ENCODE assay signal across 8 mouse cellular contexts in the genomic region with DNA sequence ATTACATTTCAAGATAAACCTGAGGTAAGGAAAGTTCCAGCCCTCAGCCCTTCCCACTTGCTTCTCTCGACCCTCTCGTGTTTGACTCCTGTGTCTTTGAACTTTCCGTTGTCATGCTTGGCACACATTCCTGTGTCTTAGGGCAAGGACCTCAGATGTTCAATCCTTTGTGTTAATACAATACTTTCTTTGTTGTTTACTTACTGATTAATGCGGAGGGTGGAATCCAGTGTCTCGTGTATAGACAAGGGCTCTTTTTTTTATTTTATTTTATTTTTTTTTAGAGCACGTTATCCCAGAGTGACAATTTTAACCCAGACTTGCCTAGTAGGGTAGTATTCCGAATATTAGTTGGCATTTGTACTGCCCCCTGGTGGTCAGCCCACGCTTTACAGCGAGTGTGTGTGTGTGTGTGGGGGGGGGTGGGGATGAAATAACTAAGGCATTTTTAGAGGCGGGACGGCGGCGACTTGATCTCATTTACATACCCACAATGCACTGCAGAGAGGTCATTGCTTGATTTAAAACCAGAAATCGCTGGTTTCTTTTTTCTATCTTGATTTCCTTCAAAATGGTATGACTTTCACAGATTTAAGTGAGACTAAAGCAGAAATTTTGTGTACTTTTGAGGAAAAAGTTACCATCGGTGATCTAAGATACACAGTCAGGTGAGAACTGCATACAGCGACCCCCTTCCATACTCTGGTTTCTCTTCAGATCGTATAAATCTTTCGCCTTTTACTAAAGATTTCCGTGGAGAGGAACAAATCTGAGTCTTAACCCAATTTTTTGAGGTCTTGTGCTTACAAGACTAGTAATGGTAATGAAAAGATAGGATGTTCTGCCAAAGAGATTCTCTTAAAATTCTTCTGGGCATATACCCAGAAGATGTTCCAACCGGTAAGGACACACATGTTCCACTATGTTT. TPM values are rescaled to one million over a fixed set of nuclear protein-coding genes. Genes with fewer than 3 reads are reported as not detected.
A peak's percentile ranks its signal among the peaks of the same experiment; 100 is the strongest.
DNase-seq lines count a peak whose midpoint lies in the region; ATAC-seq lines count a peak whose summit lies in the region.

No protein-coding gene starts in this region.

- intact Hi-C loops in left cerebral cortex, postnatal 25 days (cut with DNase I): no loop called here

- WGBS in heart, embryonic 12.5 days: 3% methylated on average over 20 of the region's 20 CpGs
- WGBS in forebrain, embryonic 13.5 days: 2% methylated on average over 20 of the region's 20 CpGs
- 4% methylated on average over 20 of the region's 20 CpGs for WGBS in hindbrain, embryonic 16.5 days
- 4% methylated on average over 20 of the region's 20 CpGs for WGBS in midbrain, embryonic 12.5 days

- no peak overlapping the region for H3K4me2 ChIP-seq in heart, embryonic 12.5 days
- no peak overlapping the region for H3K4me2 ChIP-seq in forebrain, embryonic 13.5 days
- peak overlapping the region; percentile 32 for H3K4me2 ChIP-seq in hindbrain, embryonic 16.5 days (ENCODE audit: low read length)
- 0 out of 2 replicates have a peak overlapping the region, but pooled peaks have one; percentile 19 for H3K4me2 ChIP-seq in midbrain, embryonic 12.5 days (replicated peaks)

- H3K27ac ChIP-seq in heart, embryonic 12.5 days (ENCODE audit: poor library complexity, severe bottlenecking): no peak overlapping the region
- H3K27ac ChIP-seq in forebrain, embryonic 13.5 days: no peak overlapping the region
- no peak overlapping the region for H3K27ac ChIP-seq in hindbrain, embryonic 16.5 days (ENCODE audit: low read depth, low read length)
- no peak overlapping the region for H3K27ac ChIP-seq in midbrain, embryonic 12.5 days (replicated peaks)

- no peaks in the 10 kb centered on the region for H3K9me3 ChIP-seq in heart, embryonic 12.5 days (replicated peaks)
- H3K9me3 ChIP-seq in forebrain, embryonic 13.5 days (replicated peaks): no peaks in the 10 kb centered on the region
- H3K9me3 ChIP-seq in hindbrain, embryonic 16.5 days (ENCODE audit: control insufficient read depth, low read length): no peaks in the 10 kb centered on the region
- no peaks in the 10 kb centered on the region for H3K9me3 ChIP-seq in midbrain, embryonic 12.5 days

- H3K27me3 ChIP-seq in heart, embryonic 12.5 days (replicated peaks): 0 out of 2 replicates have a peak, but pooled peaks cover 4% of the 10 kb centered on the region
- no peaks in the 10 kb centered on the region for H3K27me3 ChIP-seq in forebrain, embryonic 13.5 days
- no peaks in the 10 kb centered on the region for H3K27me3 ChIP-seq in hindbrain, embryonic 16.5 days (replicated peaks; ENCODE audit: control insufficient read depth, insufficient read depth, low read length)
- peaks cover 13% of the 10 kb centered on the region for H3K27me3 ChIP-seq in midbrain, embryonic 12.5 days

- H3K4me1 ChIP-seq in heart, embryonic 12.5 days (replicated peaks): no peaks in the 10 kb centered on the region
- H3K4me1 ChIP-seq in forebrain, embryonic 13.5 days: no peaks in the 10 kb centered on the region
- H3K4me1 ChIP-seq in hindbrain, embryonic 16.5 days (ENCODE audit: control insufficient read depth, insufficient read depth, low read depth, low read length): no peaks in the 10 kb centered on the region
- H3K4me1 ChIP-seq in midbrain, embryonic 12.5 days: no peaks in the 10 kb centered on the region

- no peak for ATAC-seq in heart, embryonic 12.5 days (ENCODE audit: insufficient number of reproducible peaks, low FRiP score)
- ATAC-seq in forebrain, embryonic 13.5 days: 0 out of 2 replicates have a peak, but pooled peaks have one; percentile 41
- ATAC-seq in hindbrain, embryonic 16.5 days: peak; percentile 42; the same call in 1 of the 2 replicates
- ATAC-seq in midbrain, embryonic 12.5 days (ENCODE audit: low FRiP score, low read depth): 0 out of 2 replicates have a peak, but pooled peaks have one; percentile 38

- no peak overlapping the region for H3K4me3 ChIP-seq in heart, embryonic 12.5 days
- H3K4me3 ChIP-seq in forebrain, embryonic 13.5 days: no peak overlapping the region
- no peak overlapping the region for H3K4me3 ChIP-seq in hindbrain, embryonic 16.5 days (ENCODE audit: low read length)
- no peak overlapping the region for H3K4me3 ChIP-seq in midbrain, embryonic 12.5 days

- H3K9ac ChIP-seq in heart, embryonic 12.5 days: no peak overlapping the region
- no peak overlapping the region for H3K9ac ChIP-seq in forebrain, embryonic 13.5 days
- no peak overlapping the region for H3K9ac ChIP-seq in hindbrain, embryonic 16.5 days (ENCODE audit: low read depth, low read length)
- H3K9ac ChIP-seq in midbrain, embryonic 12.5 days (replicated peaks): no peak overlapping the region

- peak; percentile 95 for DNase-seq in heart, adult 11 months
- peak; percentile 81 for DNase-seq in c-Kit-positive CD71-negative TER-119-negative erythroid progenitor cells, embryonic 14.5 days (ENCODE audit: low read depth)
- DNase-seq in left cerebral cortex, postnatal 25 days (ENCODE audit: low spot score in 2 of 2): peak; percentile 37 to 48
- peak; percentile 81 to 93 for DNase-seq in spleen, postnatal 4 days (ENCODE audit: low spot score in 2 of 2)

- H3K36me3 ChIP-seq in heart, embryonic 12.5 days: no peaks in the 10 kb centered on the region
- no peaks in the 10 kb centered on the region for H3K36me3 ChIP-seq in forebrain, embryonic 13.5 days (ENCODE audit: poor library complexity, severe bottlenecking)
- no peaks in the 10 kb centered on the region for H3K36me3 ChIP-seq in hindbrain, embryonic 16.5 days (ENCODE audit: control insufficient read depth, insufficient read depth, low read length)
- no peaks in the 10 kb centered on the region for H3K36me3 ChIP-seq in midbrain, embryonic 12.5 days

RNA-seq across cellular contexts. Expression of a gene that starts 28.0 kb away (rescaled TPM):
- polyA plus RNA-seq in heart, embryonic 12.5 days (2016; fragmentation: Nextera tagmentation; extraction: Ambion mirVana): 51.8 and 53.4 TPM in 2 replicates
- polyA plus RNA-seq in forebrain, embryonic 13.5 days (2015; fragmentation: Nextera tagmentation; extraction: Ambion mirVana): 68.4 and 74.1 TPM in 2 replicates
- polyA plus RNA-seq in hindbrain, embryonic 16.5 days (2015; fragmentation: Nextera tagmentation; extraction: Ambion mirVana): 10.1 and 14.0 TPM in 2 replicates
- under 1 TPM; 0.14 to 0.21 TPM for total RNA-seq in left cerebral cortex, postnatal 25 days (2021)
- 73.7 and 78.0 TPM in 2 replicates for polyA plus RNA-seq in midbrain, embryonic 12.5 days (2016; fragmentation: Nextera tagmentation; extraction: Ambion mirVana)

RNA-seq across cellular contexts. Expression of a gene that starts 41.3 kb away (rescaled TPM):
- polyA plus RNA-seq in heart, embryonic 12.5 days (2016; fragmentation: Nextera tagmentation; extraction: Ambion mirVana): 18.2 and 19.6 TPM in 2 replicates
- 6.7 and 6.9 TPM in 2 replicates for polyA plus RNA-seq in forebrain, embryonic 13.5 days (2015; fragmentation: Nextera tagmentation; extraction: Ambion mirVana)
- 10.3 and 11.4 TPM in 2 replicates for polyA plus RNA-seq in hindbrain, embryonic 16.5 days (2015; fragmentation: Nextera tagmentation; extraction: Ambion mirVana)
- 1 to 10 TPM; 2.4 to 5.2 TPM for total RNA-seq in left cerebral cortex, postnatal 25 days (2021)
- 7.1 TPM in 2 replicates for polyA plus RNA-seq in midbrain, embryonic 12.5 days (2016; fragmentation: Nextera tagmentation; extraction: Ambion mirVana)

RNA-seq across cellular contexts. Expression of a gene that starts 41.5 kb away (rescaled TPM):
- polyA plus RNA-seq in heart, embryonic 12.5 days (2016; fragmentation: Nextera tagmentation; extraction: Ambion mirVana): 0.37 and 0.70 TPM in 2 replicates
- 0.38 and 0.65 TPM in 2 replicates for polyA plus RNA-seq in forebrain, embryonic 13.5 days (2015; fragmentation: Nextera tagmentation; extraction: Ambion mirVana)
- polyA plus RNA-seq in hindbrain, embryonic 16.5 days (2015; fragmentation: Nextera tagmentation; extraction: Ambion mirVana): 2.3 and 2.9 TPM in 2 replicates
- under 1 TPM in 1 of 2 experiments, not detected in 1; 0.55 TPM for total RNA-seq in left cerebral cortex, postnatal 25 days (2021)
- 0.32 and 0.47 TPM in 2 replicates for polyA plus RNA-seq in midbrain, embryonic 12.5 days (2016; fragmentation: Nextera tagmentation; extraction: Ambion mirVana)

RNA-seq across cellular contexts. Expression of a gene that starts 54.4 kb away (rescaled TPM):
- polyA plus RNA-seq in heart, embryonic 12.5 days (2016; fragmentation: Nextera tagmentation; extraction: Ambion mirVana): 612 and 621 TPM in 2 replicates
- polyA plus RNA-seq in forebrain, embryonic 13.5 days (2015; fragmentation: Nextera tagmentation; extraction: Ambion mirVana): 667 and 710 TPM in 2 replicates
- 320 and 403 TPM in 2 replicates for polyA plus RNA-seq in hindbrain, embryonic 16.5 days (2015; fragmentation: Nextera tagmentation; extraction: Ambion mirVana)
- total RNA-seq in left cerebral cortex, postnatal 25 days (2021): 100 to 1,000 TPM; 452 to 469 TPM
- 573 and 608 TPM in 2 replicates for polyA plus RNA-seq in midbrain, embryonic 12.5 days (2016; fragmentation: Nextera tagmentation; extraction: Ambion mirVana)

Comparison
In these comparisons a context has a peak if more than half of its experiments do, and no peak if none do; other contexts are left out.
1. DNase-seq: peak in every context shown above with its lines; median percentile 95 in heart, adult 11 months; 87 in spleen, postnatal 4 days; 81 in c-Kit-positive CD71-negative TER-119-negative erythroid progenitor cells, embryonic 14.5 days; 42 in left cerebral cortex, postnatal 25 days.
2. H3K4me2 ChIP-seq: peak in hindbrain, embryonic 16.5 days (single experiment) and midbrain, embryonic 12.5 days (single experiment); none in heart, embryonic 12.5 days (single experiment) and forebrain, embryonic 13.5 days (single experiment).